Mouse (Mus musculus) liver, adult 2 months (tissue): ENCODE results near the gene Lrrfip1.

Experiments
- CTCF ChIP-seq: fragments of 200-500 bp; IDR thresholded peaks from 2 replicates; pipeline ENCODE4 v1.5.1; 2011; ENCODE audit warnings: low read depth, low read length, control low read depth
- POLR2A ChIP-seq: fragments of 200-500 bp; IDR thresholded peaks from 2 replicates; pipeline ENCODE4 v1.6.1; 2011; ENCODE audit warnings: low read length, control low read depth; ENCODE audit not compliant: insufficient read depth; ENCODE audit errors: extremely low read depth

DNA sequence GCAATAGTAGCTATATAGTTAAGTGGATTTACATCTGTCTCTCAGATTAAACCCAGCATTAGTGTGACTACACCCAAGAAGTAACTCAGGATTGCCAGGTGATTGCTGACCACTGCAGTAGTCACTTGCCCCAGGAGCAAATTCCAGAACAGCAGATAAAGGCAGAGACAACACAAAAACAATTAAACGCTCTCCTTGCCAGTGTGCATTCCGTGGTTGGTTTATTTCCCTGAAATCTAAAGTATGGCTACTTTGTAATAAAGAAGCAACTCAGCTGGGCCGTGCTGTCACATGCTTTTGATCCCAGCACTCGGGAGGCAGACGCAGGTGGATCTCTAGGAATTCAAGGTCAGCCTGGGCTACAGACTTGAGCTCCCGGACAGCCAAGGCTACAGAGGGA, 59.7 kb downstream of the Lrrfip1 start:
- TF ChIP-seq CTCF, result no peak
- no peak for TF ChIP-seq POLR2A
